Mouse (Mus musculus): ENCODE measurements around the gene Plekhg6. TPM values are rescaled to one million over a fixed set of nuclear protein-coding genes. Genes with fewer than 3 reads are reported as not detected.

The Plekhg6 gene
- polyA plus RNA-seq, 1 experiment from 2014 or later, result 0.12 TPM

DNA sequence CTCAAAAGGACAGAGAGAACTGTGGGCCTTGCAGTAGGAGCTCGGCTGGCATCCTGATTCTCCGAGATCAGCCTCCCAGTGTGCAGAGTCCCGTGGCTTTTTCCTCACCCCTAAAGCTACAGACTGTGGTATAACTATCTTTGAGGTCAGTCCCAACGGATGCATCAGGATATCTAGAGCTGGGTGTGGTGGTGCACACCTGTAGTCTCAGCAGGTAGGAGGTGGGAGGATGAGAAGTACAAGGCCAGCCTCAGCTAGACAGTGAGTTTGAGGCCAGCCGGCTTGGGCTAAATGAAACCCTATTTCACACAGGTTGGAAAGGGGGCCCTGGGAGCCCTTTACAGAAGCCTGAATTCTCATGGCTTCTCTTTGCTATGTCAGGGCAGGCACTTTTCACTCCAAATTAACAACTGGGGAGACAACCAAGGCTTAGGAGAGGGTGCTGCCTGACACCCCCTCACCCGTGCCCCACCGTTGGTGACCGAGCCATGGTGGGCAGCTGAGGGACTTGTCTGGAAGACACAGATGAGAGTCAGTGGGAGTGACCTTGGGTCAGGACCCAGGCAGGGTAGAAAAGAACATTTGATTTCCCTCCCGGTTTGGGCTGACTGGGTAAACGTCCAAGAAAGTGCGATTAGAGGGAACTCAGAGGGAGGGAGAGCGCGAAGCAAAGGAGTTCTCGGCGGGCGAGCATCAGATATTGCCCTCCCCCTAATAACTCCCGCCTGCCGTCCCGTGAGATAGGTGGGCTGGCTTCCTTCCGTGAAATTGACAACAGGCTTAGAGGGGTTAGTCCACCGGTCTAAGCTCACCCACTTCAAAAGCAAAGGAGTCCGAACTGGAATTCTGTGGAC is 31.6 kb downstream of the Plekhg6 start, which contains the start of gene Tnfrsf1a:
Gene Tnfrsf1a, plus strand, starts transcription at position 642 of the 854 bp plus-strand sequence.
- peak within 1 kb of the TSS; percentile 76 for H3K27ac ChIP-seq (replicated peaks)
- DNase-seq (ENCODE audit: low spot score), result no peak
- peak within 1 kb of the TSS; percentile 72 for H3K4me3 ChIP-seq
- H3K4me1 ChIP-seq, result peaks cover 32% of the 10 kb centered on the region
- peaks cover 57% of the 10 kb centered on the region for H3K27me3 ChIP-seq (ENCODE audit: low read depth, poor library complexity, severe bottlenecking)
- H3K9me3 ChIP-seq (replicated peaks), result no peaks in the 10 kb centered on the region
- no peaks in the 10 kb centered on the region for H3K36me3 ChIP-seq
- 5% methylated on average over 22 of the region's 22 CpGs for WGBS

DNA sequence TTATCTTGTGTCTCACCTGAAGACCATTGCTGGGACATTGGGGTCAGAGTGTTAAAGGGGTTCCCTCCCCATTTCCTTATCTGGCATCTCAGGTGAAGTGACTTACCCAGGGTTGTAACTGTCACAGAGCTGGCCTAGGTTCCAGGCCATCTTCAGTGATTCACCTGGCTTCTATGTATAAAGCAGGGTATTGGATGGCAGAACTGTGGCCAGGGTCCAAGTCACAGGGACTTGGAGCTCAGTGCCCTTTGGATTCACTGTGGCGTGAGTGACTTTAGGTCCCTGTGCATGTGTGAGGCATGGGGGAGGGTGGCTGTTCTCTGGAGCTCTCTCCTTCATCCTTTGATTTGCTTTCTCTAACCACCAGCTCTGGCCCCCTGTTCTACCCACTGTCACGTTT is 34.6 kb downstream of the Plekhg6 start:
- peaks cover 54% of the 10 kb centered on the region for H3K4me1 ChIP-seq
- no peak for DNase-seq (ENCODE audit: low spot score)
- 68% methylated on average over 2 of the region's 2 CpGs for WGBS

DNA sequence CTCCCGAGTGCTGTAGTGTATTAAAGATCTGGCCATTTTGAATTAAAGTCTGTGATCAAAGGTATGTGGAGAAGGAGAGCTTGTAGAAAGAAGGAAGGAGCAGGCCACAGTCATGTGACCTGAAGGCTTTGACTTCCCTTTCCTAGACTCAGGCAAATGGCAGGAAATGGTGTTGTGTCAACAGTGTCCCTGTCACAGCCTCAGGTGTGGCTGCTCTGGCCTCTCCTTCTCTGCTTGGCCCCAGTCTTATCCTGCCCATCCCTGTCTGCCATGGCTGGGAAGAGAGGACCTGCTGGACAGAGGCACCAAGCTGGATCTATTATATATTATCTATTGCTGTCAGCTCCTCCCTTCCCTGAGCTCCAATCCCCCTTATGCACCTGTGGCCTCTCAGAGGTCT is 35.0 kb downstream of the Plekhg6 start:
- no peak overlapping the region for H3K27ac ChIP-seq (replicated peaks)
- WGBS, result 54% methylated on average over 1 of the region's 1 CpGs

More for the DNA sequence above, 34.6 kb downstream of the Plekhg6 start:
- Histone ChIP-seq H3K9me3 (replicated peaks) (no peaks in the 10 kb centered on the region), H3K36me3 (no peaks in the 10 kb centered on the region), H3K27ac (replicated peaks) (no peak overlapping the region), H3K4me3 (no peak overlapping the region), H3K27me3 (ENCODE audit: low read depth, poor library complexity, severe bottlenecking) (peaks cover 37% of the 10 kb centered on the region)

DNA sequence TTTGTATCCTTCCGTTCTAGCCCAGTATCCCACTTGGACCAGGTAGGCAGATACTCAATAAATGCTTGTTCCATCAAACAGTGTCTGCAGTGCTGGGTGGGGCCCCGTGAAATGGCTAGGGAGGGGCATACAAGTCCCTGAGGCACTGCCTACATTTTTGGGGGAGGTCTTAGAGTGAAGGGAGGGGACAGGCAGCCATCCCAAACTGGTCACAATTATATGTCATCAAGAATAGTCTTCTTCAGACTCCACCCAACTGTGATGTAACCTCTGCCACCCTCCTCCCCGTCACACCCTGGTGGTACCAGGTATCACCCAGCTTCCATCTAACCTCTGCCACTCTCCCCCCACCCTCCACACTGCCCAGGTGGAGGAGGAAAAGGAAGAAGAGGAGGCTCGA is 35.7 kb downstream of the Plekhg6 start:
- Histone ChIP-seq H3K4me3 (no peak overlapping the region), H3K27me3 (ENCODE audit: low read depth, poor library complexity, severe bottlenecking) (peaks cover 27% of the 10 kb centered on the region), H3K27ac (replicated peaks) (no peak overlapping the region), H3K9me3 (replicated peaks) (no peaks in the 10 kb centered on the region), H3K4me1 (peaks cover 48% of the 10 kb centered on the region), H3K36me3 (no peaks in the 10 kb centered on the region)
- DNase-seq (ENCODE audit: low spot score), result no peak
- 66% methylated on average over 4 of the region's 4 CpGs for WGBS

More for the DNA sequence above, 35.0 kb downstream of the Plekhg6 start:
- Histone ChIP-seq H3K4me1 (peaks cover 53% of the 10 kb centered on the region), H3K36me3 (no peaks in the 10 kb centered on the region), H3K9me3 (replicated peaks) (no peaks in the 10 kb centered on the region), H3K4me3 (no peak overlapping the region), H3K27me3 (ENCODE audit: low read depth, poor library complexity, severe bottlenecking) (peaks cover 33% of the 10 kb centered on the region)
- DNase-seq (ENCODE audit: low spot score), result no peak

DNA sequence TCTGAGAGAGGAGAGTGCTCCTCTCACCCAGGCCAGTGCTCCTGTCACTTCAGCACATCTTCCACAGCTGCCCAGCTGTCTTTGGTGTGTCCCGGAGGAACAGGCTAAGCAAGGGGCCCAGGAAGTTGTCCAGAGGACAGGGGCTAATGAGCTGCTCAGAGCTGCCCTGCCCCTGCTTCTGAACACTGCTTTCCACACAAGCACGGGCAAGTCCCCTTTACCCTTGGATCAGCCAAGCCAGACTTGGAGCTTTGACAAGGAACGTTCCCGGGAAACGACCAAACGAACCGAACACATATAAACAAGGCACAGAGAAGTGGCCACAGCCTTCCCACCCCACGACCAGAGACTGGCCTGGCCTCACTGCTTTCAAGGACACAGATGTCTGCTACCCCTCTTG is 36.5 kb downstream of the Plekhg6 start:
- peaks cover 40% of the 10 kb centered on the region for H3K4me1 ChIP-seq

DNA sequence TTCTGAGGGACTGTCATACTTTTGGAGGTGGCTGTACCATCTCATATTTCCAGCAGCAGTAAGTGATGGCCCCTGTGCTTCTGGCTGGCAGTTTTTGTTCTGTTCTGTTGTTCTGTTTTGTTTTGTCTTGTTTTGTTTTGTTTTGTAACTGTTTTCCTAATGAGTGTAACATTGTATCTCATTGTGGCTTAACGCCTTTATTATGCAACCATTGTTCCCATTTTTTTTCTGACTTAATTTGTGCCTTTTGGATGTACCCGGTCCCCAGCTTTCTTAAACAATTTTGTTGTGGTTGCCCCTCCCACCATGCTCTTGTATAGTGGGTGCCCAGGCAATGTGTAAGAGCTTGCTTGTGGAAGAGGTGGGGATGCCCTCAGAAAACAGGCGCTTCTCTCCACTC is 38.4 kb downstream of the Plekhg6 start:
- Histone ChIP-seq H3K36me3 (no peaks in the 10 kb centered on the region), H3K4me3 (no peak overlapping the region), H3K27me3 (ENCODE audit: low read depth, poor library complexity, severe bottlenecking) (peaks cover 7% of the 10 kb centered on the region; the same call in 1 of the 2 replicates), H3K27ac (replicated peaks) (no peak overlapping the region), H3K9me3 (replicated peaks) (no peaks in the 10 kb centered on the region), H3K4me1 (peaks cover 35% of the 10 kb centered on the region)
- DNase-seq (ENCODE audit: low spot score), result no peak
- 70% methylated on average over 3 of the region's 3 CpGs for WGBS

More for the DNA sequence above, 36.5 kb downstream of the Plekhg6 start:
- Histone ChIP-seq H3K9me3 (replicated peaks) (no peaks in the 10 kb centered on the region), H3K4me3 (no peak overlapping the region), H3K27me3 (ENCODE audit: low read depth, poor library complexity, severe bottlenecking) (peaks cover 24% of the 10 kb centered on the region), H3K36me3 (no peaks in the 10 kb centered on the region), H3K27ac (replicated peaks) (peak overlapping the region; percentile 23; the same call in 1 of the 2 replicates)
- WGBS, result 54% methylated on average over 8 of the region's 8 CpGs
- no peak for DNase-seq (ENCODE audit: low spot score)

DNA sequence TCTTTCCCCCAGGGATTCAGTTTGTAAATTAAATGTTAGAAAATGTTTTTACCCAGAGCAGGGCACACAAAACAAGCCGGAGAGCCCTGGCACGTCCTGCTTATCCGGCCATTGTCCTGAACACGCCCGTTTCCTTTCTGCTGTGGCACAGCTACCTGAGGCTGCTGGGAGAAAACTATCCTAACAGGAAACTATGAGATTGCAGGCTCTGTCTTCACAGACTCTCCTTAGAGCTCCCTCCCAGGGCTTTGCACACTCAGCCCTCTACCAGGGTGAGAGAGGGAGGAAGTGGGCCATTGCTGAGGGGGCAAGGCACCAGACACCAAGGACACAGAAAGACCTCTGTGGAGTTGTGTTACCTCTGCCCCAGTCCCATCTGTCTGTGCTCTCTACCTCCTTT is 40.3 kb downstream of the Plekhg6 start:
- DNase-seq (ENCODE audit: low spot score), result no peak
- H3K27ac ChIP-seq (replicated peaks), result no peak overlapping the region
- H3K36me3 ChIP-seq, result no peaks in the 10 kb centered on the region
- H3K4me1 ChIP-seq, result peaks cover 35% of the 10 kb centered on the region
- no peaks in the 10 kb centered on the region for H3K9me3 ChIP-seq (replicated peaks)
- no peak overlapping the region for H3K4me3 ChIP-seq
- H3K27me3 ChIP-seq (ENCODE audit: low read depth, poor library complexity, severe bottlenecking), result 0 out of 2 replicates have a peak, but pooled peaks cover 3% of the 10 kb centered on the region
- 81% methylated on average over 5 of the region's 5 CpGs for WGBS

DNA sequence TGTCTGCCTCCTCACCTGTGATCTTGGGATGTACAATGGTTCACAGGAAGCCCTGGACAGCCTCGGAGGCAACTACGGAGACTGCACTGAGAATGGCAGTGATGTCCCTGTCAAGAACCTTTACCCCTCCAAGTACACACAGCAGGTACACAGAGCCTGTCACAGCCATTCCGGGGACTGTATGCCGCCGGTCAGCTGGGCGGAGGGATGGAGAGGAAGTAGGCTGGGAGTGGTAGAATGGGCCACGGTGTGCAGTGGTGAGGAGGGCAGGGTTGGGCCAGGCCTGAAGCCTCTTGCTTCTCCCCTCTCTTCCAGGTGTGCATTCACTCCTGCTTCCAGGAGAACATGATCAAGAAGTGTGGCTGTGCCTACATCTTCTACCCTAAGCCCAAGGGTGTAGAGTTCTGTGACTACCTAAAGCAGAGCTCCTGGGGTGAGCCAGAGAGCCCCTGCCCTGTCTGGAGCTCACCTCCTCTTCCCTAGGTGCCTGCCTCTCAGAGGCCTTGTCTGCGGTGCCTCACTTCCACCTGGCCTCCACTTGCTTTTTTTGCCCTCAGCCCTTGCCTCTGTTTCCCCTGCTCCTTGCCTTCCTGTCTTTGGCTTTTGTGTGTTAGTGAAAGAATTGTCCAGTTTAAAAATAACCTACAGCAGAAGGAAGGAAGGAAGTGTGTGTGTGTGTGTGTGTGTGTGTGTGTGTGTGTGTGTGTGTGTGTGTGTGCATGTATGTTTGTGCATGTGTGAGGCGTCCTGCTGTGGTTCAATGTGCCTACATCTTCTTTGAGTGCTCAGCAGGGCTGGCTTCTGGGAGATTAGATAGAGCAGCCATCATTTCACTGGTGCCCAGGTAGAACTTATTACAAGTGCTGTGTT is 41.6 kb downstream of the Plekhg6 start:
- Histone ChIP-seq H3K27ac (replicated peaks) (no peak overlapping the region), H3K4me1 (peaks cover 38% of the 10 kb centered on the region), H3K4me3 (no peak overlapping the region), H3K36me3 (no peaks in the 10 kb centered on the region), H3K27me3 (ENCODE audit: low read depth, poor library complexity, severe bottlenecking) (0 out of 2 replicates have a peak, but pooled peaks cover 3% of the 10 kb centered on the region), H3K9me3 (replicated peaks) (no peaks in the 10 kb centered on the region)
- DNase-seq (ENCODE audit: low spot score), result no peak
- 80% methylated on average over 9 of the region's 9 CpGs for whole genome bisulfite sequencing

DNA sequence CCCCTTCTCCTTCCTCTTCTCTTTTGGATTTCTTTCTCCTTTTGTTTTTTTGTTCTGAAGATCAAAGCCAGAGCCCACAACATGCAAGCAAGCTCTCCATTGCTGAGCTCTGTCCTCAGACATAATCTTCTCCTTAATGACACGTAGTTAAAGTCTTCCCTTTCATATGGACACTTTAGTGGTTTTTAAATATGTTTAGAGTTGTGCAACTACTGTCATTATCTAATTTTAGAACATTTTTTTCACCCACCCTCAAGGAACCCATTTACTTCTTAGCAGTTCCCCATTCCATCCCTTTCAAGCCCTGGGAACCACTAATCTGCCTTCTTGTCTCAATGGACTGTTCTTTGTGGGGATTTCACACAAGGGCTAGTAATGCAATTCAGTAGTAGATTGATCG is 46.2 kb downstream of the Plekhg6 start:
- DNase-seq (ENCODE audit: low spot score), result no peak
- WGBS, result 60% methylated on average over 2 of the region's 2 CpGs
- peaks cover 16% of the 10 kb centered on the region for H3K4me1 ChIP-seq
- H3K4me3 ChIP-seq, result no peak overlapping the region
- H3K27ac ChIP-seq (replicated peaks), result no peak overlapping the region; the same call in 1 of the 2 replicates
- H3K9me3 ChIP-seq (replicated peaks), result no peaks in the 10 kb centered on the region
- H3K36me3 ChIP-seq, result no peaks in the 10 kb centered on the region
- peaks cover 11% of the 10 kb centered on the region for H3K27me3 ChIP-seq (ENCODE audit: low read depth, poor library complexity, severe bottlenecking)

DNA sequence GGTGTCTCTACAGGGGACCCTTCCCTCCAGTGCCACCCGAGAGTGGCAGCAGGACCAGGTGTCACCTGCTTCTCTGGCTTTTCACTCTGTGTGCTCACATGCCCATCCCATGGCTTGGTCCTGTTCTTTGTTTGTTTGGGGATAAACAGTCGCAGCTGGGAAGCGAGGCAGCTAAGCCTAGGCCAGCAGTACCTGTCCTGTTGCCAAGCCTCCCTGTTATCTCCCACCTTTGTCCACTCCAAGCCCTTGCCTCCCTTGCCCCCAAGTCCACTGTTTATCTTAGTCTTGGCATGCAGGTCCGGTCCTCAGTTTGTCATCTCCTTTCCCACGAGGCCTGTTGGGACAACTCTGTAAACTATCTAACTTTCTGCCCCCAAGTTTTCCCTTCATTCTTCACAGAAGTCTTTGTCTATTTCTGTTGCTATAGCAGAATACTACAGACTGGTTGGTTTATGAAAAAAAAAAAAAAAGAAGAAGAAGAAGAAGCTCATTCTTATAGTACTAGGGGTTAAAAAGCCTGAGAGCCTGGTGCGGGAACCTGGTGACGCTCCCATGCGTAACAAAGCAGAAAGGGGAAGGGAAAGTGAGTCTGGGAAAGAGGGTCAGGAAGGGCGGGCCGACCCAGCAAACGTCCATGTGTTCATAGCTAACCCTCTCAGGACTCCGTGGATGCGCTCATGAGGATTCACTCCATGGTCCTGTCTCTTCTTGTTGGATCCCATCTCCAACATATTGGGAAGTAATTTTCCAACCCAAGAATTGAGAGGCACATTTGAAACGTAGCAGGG is 47.3 kb downstream of the Plekhg6 start:
- no peaks in the 10 kb centered on the region for H3K9me3 ChIP-seq (replicated peaks)
- peaks cover 16% of the 10 kb centered on the region for H3K4me1 ChIP-seq
- no peak overlapping the region for H3K4me3 ChIP-seq
- H3K36me3 ChIP-seq, result no peaks in the 10 kb centered on the region
- H3K27me3 ChIP-seq (ENCODE audit: low read depth, poor library complexity, severe bottlenecking), result peaks cover 15% of the 10 kb centered on the region
- WGBS, result 80% methylated on average over 14 of the region's 14 CpGs
- no peak overlapping the region for H3K27ac ChIP-seq (replicated peaks)
- DNase-seq (ENCODE audit: low spot score), result no peak

DNA sequence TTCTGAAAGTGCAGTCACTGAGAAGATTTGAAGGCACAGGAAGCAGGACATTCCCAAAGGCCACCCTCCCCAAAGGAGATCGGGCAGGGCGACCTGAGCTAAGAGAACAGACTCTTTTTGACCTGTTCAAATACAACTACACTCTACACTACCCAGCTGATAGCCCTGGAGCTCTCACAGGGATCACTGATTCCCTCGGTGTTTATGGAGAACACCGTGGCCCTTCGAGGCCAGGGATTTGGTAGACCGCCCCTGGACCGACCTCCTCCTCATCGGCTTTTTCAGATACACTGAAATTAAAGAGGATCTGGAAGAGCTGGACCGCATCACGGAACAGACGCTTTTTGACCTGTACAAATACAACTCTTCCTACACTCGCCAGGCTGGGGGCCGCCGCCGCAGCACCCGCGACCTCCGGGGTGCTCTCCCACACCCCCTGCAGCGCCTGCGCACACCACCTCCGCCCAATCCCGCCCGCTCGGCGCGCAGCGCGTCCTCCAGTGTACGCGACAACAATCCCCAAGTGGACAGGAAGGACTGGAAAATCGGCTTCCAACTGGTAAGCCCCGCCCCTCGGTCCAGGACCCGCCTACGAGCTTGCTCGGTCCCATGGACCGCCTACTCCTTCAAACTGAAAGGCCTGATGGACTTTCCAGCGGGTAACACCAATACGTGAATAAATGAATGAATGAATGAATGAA is 49.8 kb downstream of the Plekhg6 start:
- DNase-seq (ENCODE audit: low spot score), result peak; percentile 83
- H3K27me3 ChIP-seq (ENCODE audit: low read depth, poor library complexity, severe bottlenecking), result peaks cover 15% of the 10 kb centered on the region
- 1% methylated on average over 39 of the region's 39 CpGs for WGBS
- H3K36me3 ChIP-seq, result no peaks in the 10 kb centered on the region
- H3K4me3 ChIP-seq, result peak overlapping the region; percentile 58
- H3K27ac ChIP-seq (replicated peaks), result peak overlapping the region; percentile 65
- peaks cover 16% of the 10 kb centered on the region for H3K4me1 ChIP-seq
- no peaks in the 10 kb centered on the region for H3K9me3 ChIP-seq (replicated peaks)
